Mouse (Mus musculus): ENCODE results near the gene Ankrd60. TPM values are rescaled to one million over a fixed set of nuclear protein-coding genes. Genes with fewer than 3 reads are reported as not detected.

The Ankrd60 gene
- total RNA-seq, 2 experiments from 2014 or later = not detected

DNA sequence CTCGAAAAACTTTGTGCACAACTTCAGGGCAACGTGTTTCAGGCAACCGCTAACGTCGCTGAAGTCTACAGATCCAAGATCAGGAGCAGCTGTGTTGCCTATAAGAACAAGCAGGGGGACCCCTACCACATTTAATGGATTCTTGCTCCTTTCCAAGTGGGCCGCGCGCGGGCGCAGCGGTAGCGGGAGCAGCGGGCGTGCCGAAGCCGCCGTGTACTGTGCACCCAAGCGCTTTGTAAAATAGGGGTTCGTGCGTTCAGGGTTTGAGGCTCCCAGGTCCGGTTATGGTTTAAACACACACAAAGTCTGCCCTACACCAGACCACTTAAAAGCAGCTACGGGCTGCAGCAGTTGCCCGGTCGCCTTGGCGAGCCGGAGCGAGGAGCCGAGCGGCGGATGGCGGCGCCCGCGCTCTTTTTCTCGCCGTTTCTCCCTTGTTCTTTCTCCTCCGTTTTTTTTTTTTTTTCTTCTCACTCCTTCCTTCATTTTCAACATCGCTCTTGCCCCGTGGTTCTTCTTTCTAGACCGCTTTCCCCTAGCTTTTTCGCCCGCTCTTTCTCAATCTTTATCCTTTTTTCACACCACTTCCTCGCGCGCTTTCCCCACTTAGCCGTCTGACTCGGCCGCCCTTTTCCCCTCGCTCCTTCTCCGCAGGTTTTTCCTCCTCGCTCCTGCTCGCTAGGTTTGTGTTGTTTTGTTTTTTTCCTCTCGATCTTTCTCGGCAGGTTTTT lies 7.4 kb upstream of the Ankrd60 start:
- peak in 1 of 2 experiments; percentile 51 for DNase-seq
- intact Hi-C loops (cut with DNase I) = loop anchor here (5.0 to 10.0 kb wide), 5 partner anchors 492 to 1319 kb away; partner anchors contain the start of genes Gnas, Npepl1 and Stx16

DNA sequence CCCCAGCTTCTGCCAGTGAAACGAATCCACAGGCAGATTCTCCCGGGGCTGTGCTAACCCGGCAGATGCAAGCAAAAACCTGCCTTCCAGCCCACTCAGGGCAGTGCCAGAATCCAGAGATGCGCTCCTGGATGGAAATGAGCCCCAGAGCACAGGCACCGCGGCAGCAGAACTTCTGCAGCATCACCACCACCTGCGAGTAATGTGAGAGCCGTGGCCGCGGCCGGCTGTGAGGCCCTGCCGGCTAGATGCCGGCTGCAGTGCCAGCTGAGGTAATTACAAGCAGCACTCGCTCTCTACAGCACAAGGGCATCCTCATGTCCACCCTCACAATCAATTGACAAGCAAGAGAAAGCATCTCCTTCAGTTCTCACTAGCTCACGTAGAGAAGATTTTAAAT lies 6.2 kb upstream of the Ankrd60 start:
- intact Hi-C loops (cut with DNase I) = loop anchor here (10.0 kb wide), 2 partner anchors 1090 to 1320 kb away; no protein-coding TSS in a partner anchor
- no peak for DNase-seq

DNA sequence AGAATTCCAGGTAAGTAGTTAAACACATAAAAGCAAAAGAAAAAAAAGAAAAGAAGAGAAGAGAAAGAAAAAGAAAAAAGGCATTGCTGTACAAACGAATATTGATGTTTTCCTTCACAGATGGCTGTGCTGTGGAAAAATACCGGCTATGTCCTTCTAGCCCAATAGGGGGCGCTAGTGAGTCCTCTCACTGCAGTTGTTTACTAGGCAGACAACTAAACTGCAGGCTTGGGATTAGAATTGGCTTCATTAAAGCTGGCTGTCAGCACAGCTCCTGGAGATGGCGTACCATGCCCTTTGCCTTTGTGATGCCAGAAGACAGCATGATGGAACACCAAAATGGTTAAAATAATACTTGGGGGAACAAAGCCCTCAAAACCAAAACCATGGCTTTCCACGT lies 5.3 kb upstream of the Ankrd60 start:
- DNase-seq = no peak
- intact Hi-C loops (cut with DNase I) = loop anchor here (10.0 kb wide), 2 partner anchors 1091 to 1321 kb away; no protein-coding TSS in a partner anchor

DNA sequence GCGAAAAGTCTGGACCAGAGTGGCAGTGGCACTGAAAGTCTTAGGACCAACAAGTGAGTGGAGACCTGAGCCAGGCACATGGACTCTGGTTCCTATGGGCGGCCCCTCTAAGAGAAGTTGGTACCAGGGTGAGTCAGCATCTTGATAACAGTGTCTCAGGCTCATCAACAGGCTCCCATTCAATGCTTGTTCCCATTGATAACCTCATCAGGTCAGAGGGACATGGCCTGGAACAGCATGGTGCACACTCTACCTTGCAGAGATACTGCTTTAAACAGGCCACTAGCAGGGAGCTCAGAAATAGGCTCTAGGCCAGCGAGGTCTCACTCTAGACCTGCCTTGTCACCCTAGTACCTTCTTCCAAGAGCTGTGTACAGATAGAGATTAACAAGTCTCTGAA lies 4.7 kb upstream of the Ankrd60 start:
- DNase-seq = no peak
- intact Hi-C loops (cut with DNase I) = loop anchor here (10.0 kb wide), 2 partner anchors 1092 to 1322 kb away; no protein-coding TSS in a partner anchor

DNA sequence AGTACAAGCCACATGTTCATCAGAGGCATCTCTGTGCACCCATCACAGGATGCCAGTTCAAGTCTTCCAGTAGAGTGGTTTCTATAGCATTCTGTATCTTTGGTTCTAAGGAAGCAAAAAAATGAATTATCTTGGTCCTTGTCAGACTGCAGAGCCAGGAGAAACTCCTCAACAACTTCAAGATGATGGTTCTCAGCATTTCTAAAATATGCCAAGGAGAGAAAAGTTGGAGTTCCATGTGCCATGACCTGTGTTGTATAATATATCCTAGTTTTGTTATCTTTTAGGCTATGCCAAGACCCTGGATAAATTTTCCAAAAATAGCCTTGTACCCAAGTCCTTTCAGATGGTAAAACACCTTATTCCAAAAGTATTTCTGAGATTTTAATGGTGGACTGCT lies 2.9 kb upstream of the Ankrd60 start:
- no peak for DNase-seq
- intact Hi-C loops (cut with DNase I) = loop anchor here (10.0 kb wide), 2 partner anchors 1094 to 1324 kb away; no protein-coding TSS in a partner anchor

DNA sequence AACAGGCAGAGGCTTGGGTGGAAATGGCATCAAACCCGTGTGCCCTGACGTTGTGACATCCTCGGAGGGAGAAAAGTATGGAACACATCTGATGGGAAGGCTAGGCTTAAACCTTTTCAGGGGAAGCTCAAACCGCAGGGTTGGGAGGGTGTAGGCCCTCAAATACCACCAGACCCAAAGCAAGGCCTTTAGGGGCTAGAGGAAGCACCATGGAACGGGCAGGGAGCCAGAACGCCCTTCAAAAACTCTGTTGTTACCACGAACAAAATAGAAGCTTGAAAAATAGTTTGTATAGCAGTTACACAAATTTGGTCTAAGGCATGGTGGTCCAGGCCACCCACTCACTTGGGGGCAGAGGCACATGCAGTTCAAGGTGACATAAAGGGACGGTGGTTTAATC lies 430 bp upstream of the Ankrd60 start:
- intact Hi-C loops (cut with DNase I) = no loop called here
- DNase-seq = no peak

DNA sequence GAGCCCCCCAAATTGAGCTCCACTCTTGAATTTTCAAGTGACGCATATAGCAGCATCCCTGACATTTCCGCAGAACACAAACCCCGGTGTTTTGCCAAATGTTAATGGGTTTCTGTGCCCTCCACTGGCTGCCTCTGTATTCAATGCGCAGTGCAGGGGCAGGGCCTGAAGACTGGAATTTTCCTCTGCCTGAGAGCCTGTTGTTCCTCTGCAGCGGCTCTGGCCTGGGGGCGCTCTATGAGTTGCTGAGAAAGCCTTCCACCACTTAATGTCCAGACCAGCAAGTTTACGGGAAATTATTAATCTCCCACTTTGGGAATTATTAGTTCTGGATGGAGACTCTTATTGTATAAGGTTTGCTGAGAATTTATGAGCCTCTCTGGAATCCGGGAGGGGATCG lies 14.0 kb downstream of the Ankrd60 start:
- intact Hi-C loops (cut with DNase I) = no loop called here
- no peak for DNase-seq

DNA sequence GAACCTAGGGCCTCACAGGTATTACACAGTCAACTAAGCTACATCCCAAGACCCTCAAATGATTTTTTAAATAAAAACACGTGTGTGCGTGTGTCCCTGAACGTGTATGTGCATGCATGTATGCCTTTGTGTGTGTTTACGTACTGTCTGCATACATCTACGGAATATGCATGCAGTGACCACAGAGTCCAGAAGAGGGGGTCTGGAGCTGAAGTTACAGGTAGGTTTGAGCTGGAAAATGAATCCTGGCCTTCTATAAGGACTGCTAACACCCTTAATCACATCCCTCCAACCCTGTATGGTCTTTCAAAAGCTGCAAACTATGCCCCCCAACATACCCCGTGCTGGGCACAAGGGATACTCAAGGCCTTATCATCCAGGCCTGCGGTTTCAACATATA lies 14.8 kb downstream of the Ankrd60 start:
- no peak for DNase-seq
- intact Hi-C loops (cut with DNase I) = loop anchor here (2.0 kb wide), 1 partner anchor 457 kb away; no protein-coding TSS in a partner anchor

DNA sequence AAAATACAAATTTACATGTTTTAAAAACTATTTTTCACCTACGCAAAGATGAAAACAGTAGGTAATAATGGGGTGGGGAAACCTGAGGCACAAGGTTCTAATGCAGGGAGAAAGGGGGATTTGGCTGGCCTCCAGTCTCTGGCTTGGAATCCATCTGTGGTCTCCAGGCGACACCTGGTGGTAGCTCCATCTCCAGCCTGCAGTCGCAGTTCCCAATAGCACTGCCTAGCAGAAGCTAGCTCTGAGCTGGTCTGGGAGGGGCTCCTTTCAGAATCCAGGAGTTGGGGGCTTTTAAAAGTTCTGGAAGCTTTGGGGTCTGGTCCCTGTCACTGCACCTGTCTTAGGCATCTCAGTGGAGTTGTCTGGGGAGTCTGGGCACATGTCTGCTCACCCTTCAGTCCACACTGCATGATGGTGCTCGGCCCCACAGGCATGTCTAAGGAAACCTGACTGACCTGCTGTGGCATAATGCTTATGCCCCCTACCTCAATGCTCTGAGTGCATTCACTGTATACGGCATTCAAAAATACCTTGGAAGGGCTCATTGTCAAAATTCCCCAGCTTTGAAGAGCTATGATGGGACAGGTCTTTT lies 16.2 kb downstream of the Ankrd60 start:
- intact Hi-C loops (cut with DNase I) = loop anchor here (1.0 to 2.0 kb wide), 2 partner anchors 376 to 455 kb away; no protein-coding TSS in a partner anchor
- DNase-seq = peak; percentile 33 to 44

DNA sequence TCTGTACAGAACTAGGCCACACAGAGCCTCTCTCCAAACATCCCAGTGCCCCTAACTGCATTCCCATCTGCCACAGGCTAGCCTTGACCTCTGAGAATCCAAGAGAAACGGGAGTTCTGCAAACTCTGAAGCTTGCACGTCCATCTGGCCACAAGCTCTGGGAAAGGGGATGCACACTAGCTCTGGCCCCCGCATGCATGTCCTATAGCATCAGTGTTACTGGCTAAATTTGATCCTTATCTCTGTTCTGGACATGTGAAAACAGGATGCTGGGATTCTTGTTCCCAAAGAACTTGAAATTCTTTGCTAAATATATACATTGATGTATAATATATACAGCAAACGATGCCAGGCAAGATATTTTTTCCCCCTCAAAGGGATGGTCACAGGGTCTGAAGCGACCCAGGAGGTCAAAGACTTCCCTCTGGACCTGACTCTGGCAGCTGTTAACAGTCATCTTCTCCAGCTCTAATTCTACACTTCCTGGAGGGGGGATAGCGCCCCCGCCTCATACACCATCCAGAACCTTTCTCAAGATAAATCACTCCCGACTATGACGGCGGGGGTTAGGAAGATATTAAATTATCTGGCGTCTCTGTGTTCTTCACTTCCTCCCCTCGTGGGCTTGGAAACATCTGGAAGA lies 19.3 kb downstream of the Ankrd60 start:
- intact Hi-C loops (cut with DNase I) = loop anchor here (10.0 kb wide), 1 partner anchor 1116 kb away; no protein-coding TSS in a partner anchor
- no peak for DNase-seq

DNA sequence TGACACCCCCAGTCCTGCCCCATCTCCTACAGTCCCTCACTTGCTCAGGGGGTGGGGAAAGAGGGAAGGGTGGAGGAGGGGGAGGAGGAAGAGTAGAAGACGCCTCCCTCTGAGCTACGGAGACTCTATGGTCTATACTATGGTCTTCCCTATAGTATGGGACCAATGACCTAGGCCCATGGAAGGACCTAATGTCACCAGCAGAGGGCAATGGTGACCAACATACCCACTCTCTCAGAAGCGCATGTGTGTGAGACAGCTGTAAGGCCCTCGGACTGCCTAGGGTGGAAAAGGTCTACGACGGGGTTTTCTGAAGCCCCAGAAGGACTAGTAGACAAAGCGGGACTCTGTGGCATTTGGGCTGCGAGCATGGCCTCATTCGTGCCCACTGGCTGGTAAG lies 24.3 kb downstream of the Ankrd60 start:
- intact Hi-C loops (cut with DNase I) = loop anchor here (10.0 kb wide), 1 partner anchor 1121 kb away; no protein-coding TSS in a partner anchor
- DNase-seq = peak in 1 of 2 experiments; percentile 18

DNA sequence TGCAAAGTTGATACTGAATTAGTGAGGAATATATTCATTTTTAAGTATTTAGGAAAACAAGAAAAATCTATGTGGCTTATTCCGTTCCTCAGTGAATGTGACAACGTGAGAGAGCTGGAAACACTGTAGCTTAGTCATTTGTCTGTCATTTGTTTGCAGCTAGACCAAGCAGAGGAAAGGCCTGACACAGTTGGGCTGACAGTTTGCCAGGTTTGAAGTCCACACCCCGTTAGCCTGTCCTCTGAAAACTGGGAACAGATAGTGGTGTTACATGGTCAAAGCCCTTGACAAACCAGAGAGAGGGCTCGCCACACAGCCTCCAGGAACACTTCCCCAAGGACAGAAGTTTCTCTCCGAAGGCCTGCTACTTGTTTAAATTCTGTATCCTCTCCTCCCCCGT lies 27.5 kb downstream of the Ankrd60 start:
- intact Hi-C loops (cut with DNase I) = loop anchor here (10.0 kb wide), 1 partner anchor 1124 kb away; no protein-coding TSS in a partner anchor
- peak in 1 of 2 experiments; percentile 18 for DNase-seq

DNA sequence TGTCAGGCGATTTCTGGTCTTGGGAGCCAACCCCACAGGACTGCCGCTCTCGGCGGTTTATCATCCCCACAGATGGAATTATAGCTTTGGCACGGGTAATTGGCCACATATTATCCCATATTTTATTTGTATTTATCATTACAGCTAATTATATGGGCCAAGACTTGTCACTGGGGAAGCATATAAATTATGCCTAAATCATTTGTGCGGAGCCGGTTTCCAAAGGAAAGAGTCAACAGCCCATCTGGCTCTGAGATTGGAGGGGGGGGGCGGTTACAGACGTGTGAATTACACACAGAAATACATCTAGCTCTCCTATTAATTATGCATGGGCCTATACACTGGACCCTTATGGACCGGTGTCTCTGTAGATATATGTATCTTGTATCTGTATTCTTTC lies 28.9 kb downstream of the Ankrd60 start:
- no peak for DNase-seq
- intact Hi-C loops (cut with DNase I) = loop anchor here (5.0 to 10.0 kb wide), 2 partner anchors 234 to 442 kb away; no protein-coding TSS in a partner anchor

DNA sequence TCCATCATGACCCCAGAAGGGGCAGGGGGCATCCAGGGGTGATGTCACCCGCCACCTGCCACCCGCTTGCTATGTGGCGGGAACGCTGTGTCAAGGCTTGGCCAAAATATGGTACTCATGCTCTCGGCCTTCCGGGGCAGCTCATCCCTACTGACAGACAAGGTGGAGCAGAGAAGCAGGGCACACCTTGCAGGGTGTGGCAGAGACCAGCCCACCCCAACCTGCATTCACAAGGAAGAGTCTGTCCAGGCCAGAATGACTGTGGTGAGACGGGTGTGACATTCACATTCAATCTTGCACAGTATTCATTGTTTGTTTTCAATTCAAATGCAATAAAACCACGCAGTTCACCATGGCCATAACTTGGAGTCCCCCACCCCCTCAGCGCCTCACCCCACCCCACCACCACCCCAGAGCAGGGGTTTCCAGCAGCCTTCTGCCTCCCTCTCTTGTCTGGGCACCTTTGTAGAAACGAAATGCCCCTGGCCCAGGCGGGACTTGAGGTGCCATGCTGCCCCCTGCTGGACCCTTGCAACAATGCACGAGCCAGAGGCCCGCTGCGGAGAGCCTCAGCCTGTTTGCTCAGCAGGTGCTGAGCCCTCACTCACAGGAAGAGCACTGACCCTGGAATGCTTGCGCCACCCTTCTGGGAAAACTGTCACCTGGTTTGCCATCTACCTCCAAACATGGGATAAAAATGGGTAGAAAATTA lies 32.0 kb downstream of the Ankrd60 start:
- intact Hi-C loops (cut with DNase I) = loop anchor here (2.0 to 10.0 kb wide), 4 partner anchors 231 to 439 kb away; no protein-coding TSS in a partner anchor
- DNase-seq = peak; percentile 72 to 76

DNA sequence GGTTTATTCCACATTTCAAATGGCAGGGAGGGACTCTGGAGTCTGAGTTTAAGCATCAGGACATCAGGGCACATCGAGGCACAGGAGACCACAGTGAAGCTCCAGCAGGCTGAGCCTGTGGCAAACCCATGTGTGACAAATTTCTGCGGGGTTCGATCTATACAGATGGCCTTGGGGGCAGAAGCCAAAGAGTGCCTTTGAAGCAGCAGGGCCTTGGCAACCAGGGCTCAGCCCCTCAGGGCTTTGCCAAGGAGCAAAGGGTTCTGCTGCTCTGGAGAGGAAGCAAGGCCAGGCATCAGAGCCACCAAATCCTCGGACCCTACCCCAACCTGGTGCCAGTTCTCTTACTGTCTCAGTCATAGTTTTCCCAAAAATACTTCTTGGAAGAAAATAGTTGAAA lies 35.4 kb downstream of the Ankrd60 start:
- intact Hi-C loops (cut with DNase I) = loop anchor here (10.0 kb wide), 1 partner anchor 228 kb away; no protein-coding TSS in a partner anchor

DNA sequence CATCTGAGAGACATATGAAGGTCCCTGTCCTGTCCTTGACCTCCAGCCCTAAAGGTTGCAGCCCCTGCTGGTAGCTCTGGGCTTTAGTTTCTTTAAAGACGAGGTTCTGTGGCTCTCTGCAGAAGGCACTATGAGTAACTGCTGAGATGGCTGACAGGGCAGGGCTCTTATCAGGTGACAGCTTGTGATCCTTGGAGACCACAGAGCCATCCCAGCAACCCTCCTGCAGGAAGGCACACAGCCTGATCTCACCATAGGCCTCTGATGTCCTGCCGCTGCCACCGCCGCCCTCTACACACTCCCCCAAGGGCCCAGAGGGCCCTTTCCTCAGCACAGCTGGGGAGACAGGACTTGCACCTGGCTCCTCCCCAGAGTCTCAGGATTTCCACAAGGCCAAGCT lies 36.4 kb downstream of the Ankrd60 start:
- DNase-seq = no peak
- intact Hi-C loops (cut with DNase I) = loop anchor here (10.0 kb wide), 1 partner anchor 227 kb away; no protein-coding TSS in a partner anchor

More for the DNA sequence above, 35.4 kb downstream of the Ankrd60 start:
- no peak for DNase-seq

DNA sequence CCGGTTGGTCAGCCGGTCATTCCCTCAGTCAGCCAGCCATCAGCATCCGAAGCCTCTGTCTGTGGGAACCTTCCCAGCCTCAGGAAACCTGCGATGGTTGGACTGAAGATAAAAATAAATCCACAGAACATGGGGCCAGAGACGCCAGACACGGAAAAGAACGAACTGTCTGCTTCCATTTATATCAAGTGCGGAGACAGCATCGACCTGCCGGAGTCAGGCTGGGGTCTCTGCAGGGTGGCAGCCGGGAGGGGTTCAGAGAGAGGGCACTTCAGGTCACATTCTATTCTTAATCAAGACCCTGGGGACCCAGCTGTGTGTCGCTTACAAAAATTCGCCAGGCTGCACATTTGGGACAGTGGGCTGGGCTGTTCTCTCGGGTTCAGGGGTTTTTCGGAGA lies 38.4 kb downstream of the Ankrd60 start:
- DNase-seq = no peak
- intact Hi-C loops (cut with DNase I) = loop anchor here (10.0 kb wide), 1 partner anchor 225 kb away; no protein-coding TSS in a partner anchor

DNA sequence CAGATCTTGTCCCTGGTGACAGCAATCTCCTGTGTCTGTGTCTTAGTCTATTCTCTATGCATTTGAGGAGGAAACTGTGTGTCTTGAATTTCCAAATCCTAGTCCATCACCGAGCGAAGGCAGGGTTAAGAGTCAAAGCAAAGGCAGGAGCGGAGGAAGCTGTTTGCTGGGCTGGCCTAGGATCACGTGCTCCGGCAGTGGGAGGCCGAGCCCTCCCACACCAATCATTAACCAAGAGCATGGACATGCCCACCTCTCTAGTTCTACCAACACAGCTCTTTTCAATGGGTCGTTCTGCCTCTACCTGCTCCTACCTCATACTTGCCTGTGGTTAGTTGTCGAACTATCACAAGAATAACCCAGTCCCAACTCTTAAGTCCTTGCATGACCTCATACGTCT lies 42.3 kb downstream of the Ankrd60 start:
- no peak for DNase-seq
- intact Hi-C loops (cut with DNase I) = no loop called here

DNA sequence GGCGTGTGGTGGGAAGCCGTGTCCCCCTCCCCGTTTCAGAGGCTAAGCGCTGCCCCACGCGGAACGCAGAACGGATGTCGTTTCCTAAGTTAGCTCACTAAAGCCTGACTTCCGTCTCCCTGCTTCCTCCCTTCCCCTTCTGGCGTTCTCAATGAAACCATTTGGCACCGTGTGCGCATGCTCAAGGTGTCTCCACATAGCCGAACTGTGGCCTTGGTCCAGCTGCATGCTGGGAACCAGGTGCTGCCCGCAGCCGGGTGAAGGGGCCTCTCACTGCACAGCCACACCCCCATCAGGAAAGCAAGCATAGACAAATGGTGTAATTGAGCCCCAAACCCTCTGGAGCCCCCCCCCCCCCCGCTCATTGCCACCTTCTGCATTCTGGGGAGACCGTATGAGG lies 42.8 kb downstream of the Ankrd60 start:
- intact Hi-C loops (cut with DNase I) = no loop called here
- no peak for DNase-seq

DNA sequence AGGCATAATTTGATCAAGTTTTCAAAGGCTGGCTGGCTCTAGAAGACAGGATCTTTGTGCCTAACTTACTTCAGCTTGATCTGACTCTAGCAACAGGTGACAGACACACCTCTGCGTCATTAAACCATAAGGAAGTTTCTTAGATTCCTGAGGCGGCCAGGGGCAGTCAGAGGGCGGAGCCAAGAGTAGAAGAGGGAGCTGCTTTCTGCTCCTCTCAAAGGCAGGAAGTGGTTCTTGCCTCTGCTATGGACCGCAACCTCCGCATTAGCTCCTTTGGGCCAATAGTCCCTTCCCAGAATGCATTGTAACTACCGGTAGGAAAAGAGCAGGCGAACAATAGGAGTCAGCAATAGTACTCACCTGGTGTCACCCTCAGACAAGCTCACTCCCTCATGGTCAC lies 43.6 kb downstream of the Ankrd60 start:
- intact Hi-C loops (cut with DNase I) = no loop called here
- no peak for DNase-seq

Measured in gastrocnemius, postnatal 36 days (tissue).